Mouse (Mus musculus) neural tube, embryonic 11.5 days (tissue): ENCODE measurements around the gene Capzb. TPM values are rescaled to one million over a fixed set of nuclear protein-coding genes. Genes with fewer than 3 reads are reported as not detected.

Experiments used
- ATAC-seq: fragments of 200-750 bp; cut with Nextera tagmentation; 2 replicates; pipeline ENCODE4 v1.8.0; 2017; ENCODE audit warnings: moderate number of reproducible peaks, mild to moderate bottlenecking, moderate TSS enrichment, moderate library complexity; ENCODE audit not compliant: insufficient read depth, low FRiP score, low TSS enrichment
- DNase-seq: peaks from one replicate; pipeline ENCODE4 v3.0.0-alpha.2; 2015; ENCODE audit warnings: low spot score
- H3K27ac ChIP-seq: fragments of 300-500 bp; sonication (generic); 2 replicates; pipeline ENCODE4 v1.5.1; 2014; ENCODE audit warnings: low read depth, mild to moderate bottlenecking, low read length
- H3K27me3 ChIP-seq: fragments of 300-500 bp; sonication (generic); 2 replicates; pipeline ENCODE4 v1.6.1; 2014; ENCODE audit warnings: mild to moderate bottlenecking, low read length, mixed read lengths; ENCODE audit not compliant: control insufficient read depth, insufficient read depth
- H3K36me3 ChIP-seq: fragments of 300-500 bp; sonication (generic); 2 replicates; pipeline ENCODE4 v1.6.1; 2014; ENCODE audit warnings: mild to moderate bottlenecking, low read length, moderate library complexity, mixed read lengths; ENCODE audit not compliant: control insufficient read depth, insufficient read depth
- H3K4me1 ChIP-seq: fragments of 300-500 bp; sonication (generic); 2 replicates; pipeline ENCODE4 v1.6.1; 2014; ENCODE audit warnings: low read length, mixed read lengths; ENCODE audit not compliant: control insufficient read depth, insufficient read depth
- H3K4me2 ChIP-seq: fragments of 300-500 bp; sonication (generic); 2 replicates; pipeline ENCODE4 v1.6.1; 2014; ENCODE audit warnings: low read depth, mild to moderate bottlenecking, moderate library complexity
- H3K4me3 ChIP-seq: fragments of 300-500 bp; sonication (generic); 2 replicates; pipeline ENCODE4 v1.5.1; 2014; ENCODE audit warnings: low read depth, low read length
- H3K9ac ChIP-seq: fragments of 300-500 bp; sonication (generic); 2 replicates; pipeline ENCODE4 v1.6.1; 2014; ENCODE audit warnings: mild to moderate bottlenecking, low read length
- H3K9me3 ChIP-seq: fragments of 300-500 bp; sonication (generic); 2 replicates; pipeline ENCODE4 v1.6.1; 2016; ENCODE audit warnings: low read length; ENCODE audit not compliant: control insufficient read depth
- WGBS: fragments of 180-500 bp; shearing (Covaris S2); extraction: QIAGEN DNeasy Blood & Tissue Kit; methylation state at CpG from one replicate; pipeline ENCODE4 v1.1.7; 2014; 5-methylcytosine and 5-hydroxymethylcytosine counted together
- polyA plus RNA-seq: library from polyadenylated mRNA; unstranded; fragments of >200 nt; fragmentation: Nextera tagmentation; extraction: Ambion mirVana; gene quantifications from 2 replicates; pipeline ENCODE4 v1.2.1, GENCODE M21; 2014

Capzb gene
- polyA plus RNA-seq, 1 experiment from 2014 or later, result 269 TPM

- Histone ChIP-seq H3K27ac (peak overlapping the region; percentile 60), H3K9ac (no peak overlapping the region), H3K36me3 (peaks cover 2% of the 10 kb centered on the region), H3K9me3 (no peaks in the 10 kb centered on the region), H3K4me3 (no peak overlapping the region), H3K4me1 (peaks cover 20% of the 10 kb centered on the region), H3K4me2 (no peak overlapping the region), H3K27me3 (no peaks in the 10 kb centered on the region)
- 34% methylated on average over 6 of the region's 6 CpGs for WGBS
- no peak for ATAC-seq
- DNase-seq, result peak; percentile 33
Measured at GRCm38 (mm10) chr4:139282955-139283417, 90.3 kb downstream of the Capzb start.

GRCm38 (mm10) chr4:139284877-139285276, 92.2 kb downstream of the Capzb start:
- WGBS, result 78% methylated on average over 15 of the region's 15 CpGs
- Histone ChIP-seq H3K36me3 (peaks cover 4% of the 10 kb centered on the region), H3K27ac (no peak overlapping the region), H3K4me1 (peaks cover 20% of the 10 kb centered on the region), H3K4me2 (no peak overlapping the region), H3K27me3 (no peaks in the 10 kb centered on the region), H3K9ac (no peak overlapping the region), H3K9me3 (no peaks in the 10 kb centered on the region), H3K4me3 (no peak overlapping the region)
- no peak for DNase-seq
- no peak for ATAC-seq

GRCm38 (mm10) chr4:139286234-139286633, 93.5 kb downstream of the Capzb start:
- Histone ChIP-seq H3K9ac (no peak overlapping the region), H3K4me2 (no peak overlapping the region), H3K4me3 (no peak overlapping the region), H3K4me1 (peaks cover 20% of the 10 kb centered on the region), H3K9me3 (no peaks in the 10 kb centered on the region), H3K36me3 (peaks cover 6% of the 10 kb centered on the region; the same call in 1 of the 2 replicates), H3K27ac (no peak overlapping the region), H3K27me3 (no peaks in the 10 kb centered on the region)
- WGBS, result 90% methylated on average over 5 of the region's 5 CpGs
- ATAC-seq (no peak), DNase-seq (no peak)

- no peaks in the 10 kb centered on the region for H3K9me3 ChIP-seq
- no peaks in the 10 kb centered on the region for H3K27me3 ChIP-seq
- peaks cover 11% of the 10 kb centered on the region for H3K4me1 ChIP-seq
- 83% methylated on average over 18 of the region's 18 CpGs for WGBS
- peaks cover 4% of the 10 kb centered on the region; the same call in 1 of the 2 replicates for H3K36me3 ChIP-seq
- H3K27ac ChIP-seq, result no peak overlapping the region
- ATAC-seq (no peak), DNase-seq (peak; percentile 80)
- no peak overlapping the region for H3K4me3 ChIP-seq
- H3K9ac ChIP-seq, result no peak overlapping the region
- H3K4me2 ChIP-seq, result no peak overlapping the region
Measured at GRCm38 (mm10) chr4:139287122-139287863, 94.6 kb downstream of the Capzb start.

GRCm38 (mm10) chr4:139289017-139289416, 96.3 kb downstream of the Capzb start:
- Histone ChIP-seq H3K4me1 (no peaks in the 10 kb centered on the region), H3K4me3 (no peak overlapping the region), H3K4me2 (no peak overlapping the region), H3K27ac (no peak overlapping the region), H3K36me3 (peaks cover 4% of the 10 kb centered on the region; the same call in 1 of the 2 replicates), H3K9me3 (no peaks in the 10 kb centered on the region), H3K27me3 (no peaks in the 10 kb centered on the region), H3K9ac (no peak overlapping the region)
- ATAC-seq (no peak), DNase-seq (peak; percentile 35)
- 68% methylated on average over 10 of the region's 10 CpGs for WGBS

- no peak for ATAC-seq
- Histone ChIP-seq H3K9ac (no peak overlapping the region), H3K27ac (no peak overlapping the region), H3K27me3 (no peaks in the 10 kb centered on the region), H3K4me1 (no peaks in the 10 kb centered on the region), H3K4me3 (no peak overlapping the region), H3K4me2 (no peak overlapping the region), H3K36me3 (peaks cover 4% of the 10 kb centered on the region; the same call in 1 of the 2 replicates), H3K9me3 (no peaks in the 10 kb centered on the region)
- 92% methylated on average over 16 of the region's 16 CpGs for WGBS
- DNase-seq, result no peak
Measured at GRCm38 (mm10) chr4:139291099-139291498, 98.4 kb downstream of the Capzb start.

- H3K36me3 ChIP-seq, result peaks cover 4% of the 10 kb centered on the region; the same call in 1 of the 2 replicates
- H3K4me3 ChIP-seq, result no peak overlapping the region
- no peak overlapping the region for H3K4me2 ChIP-seq
- over 99% methylated on average over 5 of the region's 5 CpGs for WGBS
- no peak overlapping the region for H3K27ac ChIP-seq
- H3K27me3 ChIP-seq, result no peaks in the 10 kb centered on the region
- DNase-seq, result no peak
- no peak for ATAC-seq
- H3K4me1 ChIP-seq, result no peaks in the 10 kb centered on the region
- no peaks in the 10 kb centered on the region for H3K9me3 ChIP-seq
- H3K9ac ChIP-seq, result no peak overlapping the region
Measured at GRCm38 (mm10) chr4:139292038-139292437, 99.3 kb downstream of the Capzb start.

- ATAC-seq, result no peak
- no peaks in the 10 kb centered on the region for H3K9me3 ChIP-seq
- H3K9ac ChIP-seq, result no peak overlapping the region
- H3K4me1 ChIP-seq, result no peaks in the 10 kb centered on the region
- no peak overlapping the region for H3K4me2 ChIP-seq
- 89% methylated on average over 4 of the region's 4 CpGs for WGBS
- no peaks in the 10 kb centered on the region for H3K27me3 ChIP-seq
- H3K36me3 ChIP-seq, result no peaks in the 10 kb centered on the region
- DNase-seq, result no peak
- H3K27ac ChIP-seq, result no peak overlapping the region
- no peak overlapping the region for H3K4me3 ChIP-seq
Measured at GRCm38 (mm10) chr4:139297566-139297965, 104.9 kb downstream of the Capzb start.
